Comparison of ENCODE assay signal across 10 mouse cellular contexts in the genomic region with DNA sequence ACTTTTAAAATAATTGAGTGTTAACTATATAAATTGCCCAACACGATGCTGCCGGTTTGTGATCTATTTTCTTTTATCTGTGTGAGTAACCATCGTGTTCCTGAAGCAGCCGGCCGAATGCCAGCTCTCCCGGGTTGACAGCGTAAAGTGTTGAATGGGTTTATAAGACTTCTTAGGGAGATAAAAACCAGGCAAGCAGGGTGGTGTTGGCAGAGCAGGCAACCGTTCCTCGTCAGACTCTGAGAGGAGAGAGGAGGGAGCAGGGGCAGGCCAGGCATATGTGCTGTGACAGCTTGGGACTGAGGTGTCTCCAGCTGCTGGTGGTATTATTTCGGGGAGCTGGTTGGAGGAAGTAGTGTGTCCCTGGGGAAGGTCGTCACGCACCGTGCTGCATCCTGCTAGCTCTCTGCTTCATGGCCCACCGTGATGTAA.
DNase-seq lines count a peak whose midpoint lies in the region; ATAC-seq and TF ChIP-seq lines count a peak whose summit lies in the region.
"Had no signal": no experiment of that assay in that cellular context is flagged by ENCODE, and none has a peak within 500 bp of the region (broad histone marks: within the 10 kb centered on the region; RNA-seq: fewer than 3 reads in every experiment).

No protein-coding gene starts in this region.

- TF ChIP-seq CTCF in lung, embryonic 14.5 days (IDR thresholded peaks at IDR 0.05; ENCODE audit: low read depth): no peak

- no peak overlapping the region for H3K9ac ChIP-seq in neural tube, embryonic 13.5 days
- H3K9ac ChIP-seq in lung, embryonic 14.5 days: no peak overlapping the region

- H3K27me3 ChIP-seq in neural tube, embryonic 13.5 days: no peaks in the 10 kb centered on the region
- no peaks in the 10 kb centered on the region for H3K27me3 ChIP-seq in lung, embryonic 14.5 days (ENCODE audit: insufficient read depth, low read length)
- H3K27me3 ChIP-seq in splenic B cell, adult 2 months (ENCODE audit: control insufficient read depth, insufficient read depth, low read length, poor library complexity, severe bottlenecking): no peaks in the 10 kb centered on the region

- H3K4me2 ChIP-seq in neural tube, embryonic 13.5 days: no peak overlapping the region
- H3K4me2 ChIP-seq in lung, embryonic 14.5 days: 0 out of 2 replicates have a peak overlapping the region, but pooled peaks have one; percentile 25

- peaks cover 20% of the 10 kb centered on the region for H3K4me1 ChIP-seq in neural tube, embryonic 13.5 days (replicated peaks)
- H3K4me1 ChIP-seq in lung, embryonic 14.5 days (ENCODE audit: insufficient read depth): peaks cover 10% of the 10 kb centered on the region; the same call in 1 of the 2 replicates

- H3K4me3 ChIP-seq in neural tube, embryonic 13.5 days: no peak overlapping the region
- H3K4me3 ChIP-seq in lung, embryonic 14.5 days (ENCODE audit: low read depth, low read length): no peak overlapping the region

- H3K36me3 ChIP-seq in neural tube, embryonic 13.5 days: no peaks in the 10 kb centered on the region
- no peaks in the 10 kb centered on the region for H3K36me3 ChIP-seq in lung, embryonic 14.5 days (ENCODE audit: insufficient read depth)
- no peaks in the 10 kb centered on the region for H3K36me3 ChIP-seq in splenic B cell, adult 2 months (ENCODE audit: control insufficient read depth, insufficient read depth, low read length, poor library complexity, severe bottlenecking)

- H3K27ac ChIP-seq in neural tube, embryonic 13.5 days (replicated peaks): 0 out of 2 replicates have a peak overlapping the region, but pooled peaks have one; percentile 23
- peak overlapping the region; percentile 54; the same call in 1 of the 2 replicates for H3K27ac ChIP-seq in lung, embryonic 14.5 days (ENCODE audit: low read depth)

- 66% methylated on average over 14 of the region's 14 CpGs for WGBS in neural tube, embryonic 13.5 days
- 12% methylated on average over 14 of the region's 14 CpGs for WGBS in lung, embryonic 14.5 days

- ATAC-seq in neural tube, embryonic 13.5 days (ENCODE audit: low read depth): no peak
- peak; percentile 90 for ATAC-seq in lung, embryonic 14.5 days (ENCODE audit: insufficient read depth)
- no peak for ATAC-seq in granulocyte monocyte progenitor cell, adult 5-6 weeks (replicated peaks; ENCODE audit: poor library complexity, severe bottlenecking)

- peak; percentile 43 for DNase-seq in adrenal gland, postnatal 14 days
- no peak for DNase-seq in adrenal gland, postnatal 4 days (ENCODE audit: low spot score in 2 of 2)
- no peak for DNase-seq in neural tube, embryonic 10.5 days (ENCODE audit: extremely low spot score, low spot score)
- DNase-seq in lung, embryonic 14.5 days: peak; percentile 86
- DNase-seq in splenic B cell, adult 2 months (ENCODE audit: low read depth, low spot score): peak; percentile 61
- DNase-seq in thymus, postnatal 25 days: no peak
- DNase-seq: gastrocnemius, postnatal 10 days; midbrain, embryonic 14.5 days had no signal

- no peaks in the 10 kb centered on the region for H3K9me3 ChIP-seq in neural tube, embryonic 13.5 days
- no peaks in the 10 kb centered on the region for H3K9me3 ChIP-seq in lung, embryonic 14.5 days (ENCODE audit: low read depth, low read length)

Comparison
In these comparisons a context has a peak if more than half of its experiments do, and no peak if none do; other contexts are left out.
1. DNase-seq: peak in adrenal gland, postnatal 14 days (single experiment), lung, embryonic 14.5 days (single experiment) and splenic B cell, adult 2 months (single experiment); none in adrenal gland, postnatal 4 days (0 of 2), neural tube, embryonic 10.5 days (single experiment) and thymus, postnatal 25 days (single experiment).